Mouse (Mus musculus) kidney, embryonic 14.5 days (tissue): Measurements from ENCODE around the gene Slc4a11. TPM values are rescaled to one million over a fixed set of nuclear protein-coding genes. Genes with fewer than 3 reads are reported as not detected.

Experiments used
- ATAC-seq: fragments of 200-750 bp; cut with Nextera tagmentation; 2 replicates; pipeline ENCODE4 v1.8.0; 2017; ENCODE audit warnings: moderate number of reproducible peaks, mild to moderate bottlenecking, moderate TSS enrichment, moderate library complexity; ENCODE audit not compliant: low FRiP score, low TSS enrichment
- H3K27ac ChIP-seq: fragments of 300-500 bp; sonication (generic); 2 replicates; pipeline ENCODE4 v1.5.1; 2014; ENCODE audit warnings: low read depth, mild to moderate bottlenecking, low read length, moderate library complexity, mixed read lengths
- H3K27me3 ChIP-seq: fragments of 300-500 bp; sonication (generic); 2 replicates; pipeline ENCODE4 v1.6.1; 2014; ENCODE audit warnings: mild to moderate bottlenecking, low read length; ENCODE audit not compliant: control insufficient read depth, insufficient read depth
- H3K36me3 ChIP-seq: fragments of 300-500 bp; sonication (generic); 2 replicates; pipeline ENCODE4 v1.6.1; 2014; ENCODE audit warnings: low read length, mixed read lengths; ENCODE audit not compliant: control insufficient read depth, insufficient read depth
- H3K4me1 ChIP-seq: fragments of 300-500 bp; sonication (generic); 2 replicates; pipeline ENCODE4 v1.6.1; 2014; ENCODE audit warnings: low read length, mixed read lengths; ENCODE audit not compliant: control insufficient read depth, insufficient read depth
- H3K4me2 ChIP-seq: fragments of 300-500 bp; sonication (generic); replicated peaks from 2 replicates; pipeline ENCODE4 v1.6.1; 2014; ENCODE audit warnings: low read depth, mild to moderate bottlenecking, low read length
- H3K4me3 ChIP-seq: fragments of 300-500 bp; sonication (generic); 2 replicates; pipeline ENCODE4 v1.5.1; 2014; ENCODE audit warnings: mild to moderate bottlenecking, low read length
- H3K9ac ChIP-seq: fragments of 300-500 bp; sonication (generic); 2 replicates; pipeline ENCODE4 v1.6.1; 2014; ENCODE audit warnings: low read depth, mild to moderate bottlenecking, low read length, moderate library complexity
- H3K9me3 ChIP-seq: fragments of 300-500 bp; sonication (generic); 2 replicates; pipeline ENCODE4 v1.6.1; 2016; ENCODE audit warnings: low read length; ENCODE audit not compliant: control insufficient read depth
- WGBS: fragments of 180-500 bp; shearing (Covaris S2); extraction: QIAGEN DNeasy Blood & Tissue Kit; methylation state at CpG from one replicate; pipeline ENCODE4 v1.1.7; 2014; 5-methylcytosine and 5-hydroxymethylcytosine counted together
- polyA plus RNA-seq: library from polyadenylated mRNA; unstranded; fragments of >200 nt; fragmentation: Nextera tagmentation; extraction: Ambion mirVana; gene quantifications from 2 replicates; pipeline ENCODE4 v1.2.1, GENCODE M21; 2014

The Slc4a11 gene
- polyA plus RNA-seq, 1 experiment from 2014 or later = 1.6 TPM

DNA sequence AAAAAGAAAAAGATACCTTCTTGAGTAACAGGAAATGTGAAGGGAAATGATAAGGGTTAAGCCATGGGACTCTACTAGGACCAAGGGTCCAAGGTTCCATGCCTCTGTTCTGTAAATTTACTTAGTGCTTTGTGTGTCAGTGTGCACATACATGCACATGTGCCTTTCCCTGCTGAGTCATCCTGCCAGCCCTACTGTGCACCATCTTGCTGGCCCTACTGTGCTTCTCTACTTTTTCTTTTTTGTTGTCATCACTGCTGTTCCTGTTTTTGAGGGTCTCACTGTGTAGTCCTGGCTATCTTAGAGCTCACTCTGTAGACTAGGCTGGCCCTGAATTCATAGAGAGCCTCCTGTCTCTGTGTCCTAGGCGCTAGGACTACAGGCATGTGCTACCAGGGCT is 30.4 kb upstream of the Slc4a11 start:
- Histone ChIP-seq H3K9me3 (no peaks in the 10 kb centered on the region), H3K27ac (no peak overlapping the region), H3K4me3 (no peak overlapping the region), H3K9ac (no peak overlapping the region), H3K36me3 (peaks cover 62% of the 10 kb centered on the region), H3K4me1 (no peaks in the 10 kb centered on the region), H3K27me3 (no peaks in the 10 kb centered on the region), H3K4me2 (no peak overlapping the region)
- no peak for ATAC-seq
- 91% methylated on average over 1 of the region's 1 CpGs for WGBS

DNA sequence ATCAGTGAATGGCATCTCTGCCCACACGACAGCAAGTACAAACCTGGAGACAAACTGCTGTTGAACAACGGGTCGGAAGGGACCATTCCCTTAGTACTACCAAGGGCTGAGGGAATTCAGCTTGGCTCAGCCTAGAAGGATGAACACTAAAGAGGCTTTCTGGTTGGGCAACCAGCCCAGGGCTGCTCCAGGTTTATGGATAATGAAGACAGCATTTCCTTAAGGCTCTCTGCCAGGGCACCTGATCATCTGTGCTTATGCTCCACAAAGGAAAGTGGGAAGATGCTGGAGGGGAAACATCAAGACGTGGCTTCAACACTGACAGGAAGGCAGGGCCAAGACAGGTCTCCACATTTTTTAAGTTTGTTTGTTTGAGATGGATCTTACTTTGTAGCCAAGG is 27.1 kb upstream of the Slc4a11 start:
- Histone ChIP-seq H3K9me3 (no peaks in the 10 kb centered on the region), H3K27me3 (no peaks in the 10 kb centered on the region), H3K4me1 (no peaks in the 10 kb centered on the region), H3K36me3 (peaks cover 46% of the 10 kb centered on the region), H3K4me2 (no peak overlapping the region), H3K27ac (no peak overlapping the region), H3K4me3 (no peak overlapping the region), H3K9ac (no peak overlapping the region)
- ATAC-seq = no peak
- 88% methylated on average over 4 of the region's 4 CpGs for WGBS

DNA sequence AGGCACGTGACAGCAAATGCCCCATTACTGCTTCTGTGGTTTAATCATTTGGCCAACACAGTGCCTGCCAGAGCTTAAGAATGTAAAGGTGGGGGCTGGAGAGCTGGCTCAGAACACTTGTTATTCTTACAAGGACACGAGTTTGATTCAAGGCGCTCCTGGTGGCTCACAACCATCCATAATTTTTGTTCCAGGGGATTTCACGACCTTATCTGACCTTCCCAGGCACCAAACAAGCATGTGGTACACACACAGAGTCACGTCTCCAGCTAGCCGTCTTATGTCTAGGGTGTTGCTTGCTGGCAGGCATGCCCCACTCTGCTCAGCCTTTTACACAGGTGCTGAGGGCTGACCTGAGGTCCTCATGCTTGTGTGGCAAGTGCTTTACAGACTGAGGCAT is 20.6 kb upstream of the Slc4a11 start:
- Histone ChIP-seq H3K27ac (no peak overlapping the region), H3K4me1 (no peaks in the 10 kb centered on the region), H3K4me3 (no peak overlapping the region), H3K9me3 (no peaks in the 10 kb centered on the region), H3K27me3 (no peaks in the 10 kb centered on the region), H3K36me3 (peaks cover 23% of the 10 kb centered on the region), H3K9ac (no peak overlapping the region), H3K4me2 (no peak overlapping the region)
- no peak for ATAC-seq
- WGBS = 75% methylated on average over 6 of the region's 6 CpGs

DNA sequence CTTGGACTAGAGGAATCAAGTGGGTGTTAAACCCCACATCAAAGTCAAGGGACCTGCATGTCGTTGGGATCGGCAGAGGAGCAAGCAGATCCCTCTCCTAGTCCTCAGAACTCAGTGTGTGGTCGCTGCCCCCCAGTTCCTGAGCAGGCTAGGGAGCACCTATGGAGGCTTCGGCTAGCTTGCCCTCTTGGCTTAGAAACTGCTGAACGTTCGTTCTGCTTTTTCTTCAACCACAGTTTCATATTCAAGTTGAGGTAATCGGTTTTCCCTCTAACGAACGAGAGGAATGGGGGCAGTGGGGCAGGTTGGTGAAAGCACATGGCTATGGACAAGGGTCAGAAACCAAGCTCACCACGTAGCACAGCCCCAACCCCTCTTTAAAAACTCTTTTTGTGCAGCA is 9.7 kb upstream of the Slc4a11 start:
- H3K4me3 ChIP-seq = no peak overlapping the region
- H3K4me2 ChIP-seq = no peak overlapping the region
- no peaks in the 10 kb centered on the region for H3K9me3 ChIP-seq
- H3K36me3 ChIP-seq = peaks cover 9% of the 10 kb centered on the region
- H3K4me1 ChIP-seq = no peaks in the 10 kb centered on the region; the same call in 1 of the 2 replicates
- WGBS = 61% methylated on average over 10 of the region's 10 CpGs
- H3K27me3 ChIP-seq = no peaks in the 10 kb centered on the region
- no peak for ATAC-seq
- no peak overlapping the region for H3K9ac ChIP-seq
- H3K27ac ChIP-seq = no peak overlapping the region

DNA sequence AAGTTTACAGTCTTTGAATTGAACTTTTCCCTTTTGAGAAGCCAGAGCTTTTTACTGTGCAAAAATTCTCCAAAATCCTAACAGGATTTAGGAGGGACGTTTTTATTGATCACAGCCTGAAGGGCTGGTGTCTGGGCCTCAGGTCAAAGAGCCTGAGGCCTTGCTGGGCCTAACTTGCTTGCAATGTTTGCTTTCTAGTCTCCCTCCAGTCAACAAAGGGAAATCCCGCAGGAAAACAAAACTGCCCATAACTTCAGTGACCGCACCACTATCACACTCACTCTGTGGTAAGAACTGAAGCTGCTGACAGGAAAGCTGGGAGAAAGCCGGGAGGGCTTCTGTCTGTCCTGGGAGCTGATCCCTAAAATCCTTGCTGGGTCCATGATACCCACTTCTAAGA is 9.3 kb upstream of the Slc4a11 start:
- Histone ChIP-seq H3K9me3 (no peaks in the 10 kb centered on the region), H3K36me3 (peaks cover 5% of the 10 kb centered on the region), H3K27ac (no peak overlapping the region), H3K27me3 (no peaks in the 10 kb centered on the region), H3K4me1 (no peaks in the 10 kb centered on the region; the same call in 1 of the 2 replicates), H3K4me2 (no peak overlapping the region), H3K4me3 (no peak overlapping the region), H3K9ac (no peak overlapping the region)
- 64% methylated on average over 4 of the region's 4 CpGs for WGBS
- ATAC-seq = no peak

DNA sequence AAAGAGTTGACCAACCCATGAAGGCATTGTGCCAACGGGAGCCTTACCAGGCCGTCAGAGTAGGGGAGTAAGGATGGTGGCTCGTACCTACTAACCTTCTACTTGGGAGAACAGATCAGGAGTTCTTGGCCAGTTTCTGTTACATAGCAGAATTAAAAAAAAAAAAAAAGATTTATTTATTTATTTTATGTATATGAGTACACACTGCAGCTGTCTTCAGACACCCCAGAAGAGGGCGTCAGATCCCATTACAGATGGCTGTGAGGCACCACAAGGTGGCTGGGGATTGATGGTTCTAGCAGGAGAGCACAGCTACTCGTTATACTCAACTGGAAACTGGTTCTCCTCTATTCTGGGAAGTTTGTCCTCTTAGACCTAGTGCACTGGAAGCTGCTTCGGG is 7.9 kb upstream of the Slc4a11 start:
- Histone ChIP-seq H3K4me3 (no peak overlapping the region), H3K9ac (no peak overlapping the region), H3K27me3 (no peaks in the 10 kb centered on the region), H3K4me1 (no peaks in the 10 kb centered on the region; the same call in 1 of the 2 replicates), H3K27ac (no peak overlapping the region), H3K9me3 (no peaks in the 10 kb centered on the region), H3K36me3 (peaks cover 3% of the 10 kb centered on the region), H3K4me2 (no peak overlapping the region)
- ATAC-seq = no peak
- WGBS = 71% methylated on average over 6 of the region's 6 CpGs

DNA sequence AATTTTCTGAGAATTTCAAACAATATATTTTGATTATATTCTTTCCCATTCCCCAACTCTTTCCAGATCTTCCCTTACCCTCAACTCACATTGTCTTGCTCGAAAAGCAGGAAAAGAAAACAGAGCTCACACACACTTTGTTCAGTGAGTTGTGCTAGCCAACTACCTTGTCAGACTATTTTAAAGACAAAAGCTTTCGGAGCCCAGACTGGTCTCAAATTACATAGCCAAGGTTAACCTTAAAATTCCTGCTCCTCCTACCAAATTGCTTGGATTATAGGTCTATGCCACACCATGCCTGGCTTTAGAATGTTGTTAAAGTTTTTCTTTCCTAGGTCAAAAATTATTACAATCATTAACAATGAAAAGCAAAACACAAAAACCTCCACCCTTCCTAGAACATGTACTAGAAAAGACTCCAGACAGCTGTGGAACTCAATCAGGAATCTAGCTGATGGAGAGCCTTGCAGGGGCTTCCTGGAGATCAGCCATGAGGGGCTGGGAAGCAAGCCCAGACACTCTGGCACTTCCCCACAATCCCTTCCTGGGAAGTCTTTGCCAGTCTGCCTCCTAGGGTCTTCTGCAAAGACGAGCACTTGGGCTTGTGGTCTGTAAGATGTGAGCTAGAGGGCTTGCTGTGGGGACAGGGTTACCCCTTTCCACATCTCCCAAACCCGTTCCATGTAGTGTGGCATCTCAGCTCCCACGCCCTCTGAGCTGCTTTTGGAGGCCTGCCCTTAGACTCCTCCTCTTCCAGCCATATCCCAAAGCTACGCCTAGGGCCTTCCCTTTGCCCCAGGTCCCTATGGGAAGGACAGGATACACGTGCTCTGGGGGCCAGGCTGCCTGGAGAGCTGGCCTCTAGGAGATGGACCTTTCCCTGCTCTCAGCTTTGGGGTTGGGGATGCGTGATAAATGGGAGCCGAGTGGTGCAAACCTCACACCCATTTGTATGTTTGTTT is 7.0 kb upstream of the Slc4a11 start:
- H3K36me3 ChIP-seq = peaks cover 3% of the 10 kb centered on the region; the same call in 1 of the 2 replicates
- 56% methylated on average over 9 of the region's 9 CpGs for WGBS
- H3K4me3 ChIP-seq = no peak overlapping the region
- no peak overlapping the region for H3K9ac ChIP-seq
- no peak overlapping the region for H3K27ac ChIP-seq
- H3K9me3 ChIP-seq = no peaks in the 10 kb centered on the region
- H3K4me2 ChIP-seq = no peak overlapping the region
- H3K4me1 ChIP-seq = no peaks in the 10 kb centered on the region; the same call in 1 of the 2 replicates
- ATAC-seq = no peak
- no peaks in the 10 kb centered on the region for H3K27me3 ChIP-seq

DNA sequence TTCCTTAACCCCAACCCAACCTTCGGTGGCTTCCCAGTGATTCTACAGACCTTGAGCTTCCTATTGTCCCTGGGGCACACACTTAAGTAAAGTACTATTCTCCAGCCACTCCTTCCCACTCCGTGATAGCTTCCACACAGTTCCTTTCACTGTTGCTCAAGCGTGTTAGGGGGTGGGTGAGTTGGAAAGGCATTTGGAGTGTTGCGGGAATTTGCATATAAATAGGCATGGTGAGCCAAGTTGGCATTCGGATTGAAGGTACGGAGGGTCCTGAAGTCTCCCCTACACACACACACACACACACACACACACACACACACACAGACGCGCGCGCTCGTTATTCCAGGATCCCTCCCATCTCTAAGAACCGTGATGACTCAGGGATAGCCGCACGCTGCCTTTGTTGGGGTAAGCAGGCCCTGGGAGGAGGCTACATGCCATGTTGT is 525 bp upstream of the Slc4a11 start:
- Histone ChIP-seq H3K9ac (peak overlapping the region; percentile 58; the same call in 1 of the 2 replicates), H3K27me3 (peaks cover 27% of the 10 kb centered on the region), H3K4me2 (peak overlapping the region; percentile 100), H3K27ac (no peak overlapping the region), H3K4me3 (peak overlapping the region; percentile 67), H3K4me1 (peaks cover 5% of the 10 kb centered on the region; the same call in 1 of the 2 replicates), H3K36me3 (no peaks in the 10 kb centered on the region), H3K9me3 (no peaks in the 10 kb centered on the region)
- WGBS = 2% methylated on average over 14 of the region's 14 CpGs
- peak; percentile 32; the same call in 1 of the 2 replicates for ATAC-seq

DNA sequence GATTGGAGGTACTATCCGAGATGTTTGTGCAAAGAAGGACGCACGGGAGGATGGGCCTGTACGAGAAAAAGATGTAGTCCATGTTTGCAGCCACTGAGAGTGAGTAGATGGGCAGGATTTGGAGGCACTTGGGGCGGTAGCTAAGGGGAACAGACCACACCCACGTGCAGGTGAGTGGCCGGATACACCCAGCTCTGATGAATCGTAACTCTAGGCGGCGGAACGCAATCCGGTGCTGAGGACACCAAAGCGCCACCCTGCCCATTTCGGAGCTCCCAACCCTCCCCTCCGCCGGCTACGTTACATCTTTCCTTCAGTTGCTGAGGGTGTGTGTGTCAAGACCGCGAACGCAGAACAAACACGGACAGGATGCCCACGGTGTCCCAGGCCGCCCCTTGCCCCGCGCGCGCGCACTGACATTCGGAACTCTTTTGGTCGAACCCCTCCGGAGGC is 593 bp downstream of the Slc4a11 start:
- Histone ChIP-seq H3K36me3 (no peaks in the 10 kb centered on the region), H3K9ac (peak overlapping the region; percentile 58), H3K27ac (no peak overlapping the region), H3K4me1 (peaks cover 5% of the 10 kb centered on the region; the same call in 1 of the 2 replicates), H3K4me2 (peak overlapping the region; percentile 100), H3K4me3 (peak overlapping the region; percentile 67), H3K27me3 (peaks cover 27% of the 10 kb centered on the region), H3K9me3 (no peaks in the 10 kb centered on the region)
- ATAC-seq = peak; percentile 24; the same call in 1 of the 2 replicates
- under 1% methylated on average over 31 of the region's 31 CpGs for WGBS
